Mouse (Mus musculus) C2C12 (cell line): ENCODE results near the gene Nrg3. TPM values are rescaled to one million over a fixed set of nuclear protein-coding genes. Genes with fewer than 3 reads are reported as not detected.

ENCODE experiments used
- H3K27me3 ChIP-seq: one replicate; pipeline ENCODE4 v1.6.1; 2011; ENCODE audit not compliant: control insufficient read depth, insufficient read depth, insufficient read length
- H3K36me3 ChIP-seq: one replicate; pipeline ENCODE4 v1.6.1; 2011; ENCODE audit not compliant: control insufficient read depth, insufficient read depth
- H3K4me3 ChIP-seq: one replicate; pipeline ENCODE4 v1.5.1; 2011; ENCODE audit warnings: mild to moderate bottlenecking, control low read depth; ENCODE audit not compliant: poor library complexity, insufficient read depth, severe bottlenecking
- H3K79me2 ChIP-seq: one replicate; pipeline ENCODE4 v1.6.1; 2011; ENCODE audit not compliant: control insufficient read depth, insufficient read depth
- H3K79me3 ChIP-seq: one replicate; pipeline ENCODE4 v1.6.1; 2011; ENCODE audit warnings: low read depth, control low read depth
- H3ac ChIP-seq: one replicate; pipeline ENCODE3; 2011; ENCODE audit warnings: low read depth; ENCODE audit not compliant: control insufficient read depth, insufficient read length
- CEBPB ChIP-seq: IDR thresholded peaks from one replicate; pipeline ENCODE4 v1.6.1; 2011; ENCODE audit warnings: low read depth, mild to moderate bottlenecking, control low read depth, moderate library complexity
- CTCF ChIP-seq: IDR thresholded peaks from one replicate; pipeline ENCODE4 v1.5.1; 2011; ENCODE audit not compliant: control insufficient read depth, insufficient read depth, insufficient read length
- FOSL1 ChIP-seq: IDR thresholded peaks from one replicate; pipeline ENCODE4 v1.8.0; 2011; ENCODE audit warnings: mild to moderate bottlenecking, low read length; ENCODE audit not compliant: poor library complexity, insufficient read depth, severe bottlenecking
- MAX ChIP-seq: IDR thresholded peaks from one replicate; pipeline ENCODE4 v1.6.1; 2011; ENCODE audit warnings: mild to moderate bottlenecking, control low read depth
- MYOD1 ChIP-seq: IDR thresholded peaks from one replicate; pipeline ENCODE4 v1.6.1; 2011; ENCODE audit warnings: low read depth; ENCODE audit not compliant: control insufficient read depth, insufficient read length
- MYOG ChIP-seq: IDR thresholded peaks from one replicate; pipeline ENCODE4 v1.6.1; 2011; ENCODE audit not compliant: control insufficient read depth, insufficient read length; ENCODE audit errors: extremely low read depth
- USF1 ChIP-seq: IDR thresholded peaks from one replicate; pipeline ENCODE4 v1.6.1; 2011; ENCODE audit warnings: low read depth, mild to moderate bottlenecking, control low read depth, moderate library complexity
- polyA plus RNA-seq: library from polyadenylated mRNA; unstranded; fragments of >200 nt; fragmentation: generic; extraction: Trizol; gene quantifications from one replicate; pipeline ENCODE4 v1.2.1, GENCODE M21; 2012; ENCODE audit warnings: missing spikeins

Nrg3 gene
- polyA plus RNA-seq, 1 experiment: not detected

DNA sequence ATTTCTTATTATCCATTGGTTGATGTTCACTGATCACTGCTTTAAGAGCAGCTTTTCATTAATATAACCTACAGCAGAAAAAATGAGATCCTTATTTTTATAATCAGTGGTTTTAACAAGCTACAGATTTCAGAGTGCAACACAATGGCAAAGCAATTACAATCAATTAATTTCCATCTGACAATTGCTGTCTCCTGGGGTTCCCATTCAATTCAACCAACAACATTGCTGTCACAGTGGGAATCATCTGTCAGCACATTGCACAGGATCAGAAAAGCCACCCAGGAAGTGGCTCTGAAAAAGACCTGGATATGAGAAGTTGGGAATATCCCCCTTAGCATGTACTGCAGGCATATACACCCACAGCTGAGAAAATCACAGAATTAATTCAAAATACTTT lies 458.8 kb downstream of the Nrg3 start:
- Histone ChIP-seq H3ac (no peak overlapping the region), H3K4me3 (no peak overlapping the region), H3K79me2 (no peaks in the 10 kb centered on the region), H3K27me3 (no peaks in the 10 kb centered on the region), H3K79me3 (no peaks in the 10 kb centered on the region), H3K36me3 (no peaks in the 10 kb centered on the region)
- TF ChIP-seq USF1 (no peak), MYOG (no peak), CEBPB (no peak), MAX (no peak), FOSL1 (no peak)

DNA sequence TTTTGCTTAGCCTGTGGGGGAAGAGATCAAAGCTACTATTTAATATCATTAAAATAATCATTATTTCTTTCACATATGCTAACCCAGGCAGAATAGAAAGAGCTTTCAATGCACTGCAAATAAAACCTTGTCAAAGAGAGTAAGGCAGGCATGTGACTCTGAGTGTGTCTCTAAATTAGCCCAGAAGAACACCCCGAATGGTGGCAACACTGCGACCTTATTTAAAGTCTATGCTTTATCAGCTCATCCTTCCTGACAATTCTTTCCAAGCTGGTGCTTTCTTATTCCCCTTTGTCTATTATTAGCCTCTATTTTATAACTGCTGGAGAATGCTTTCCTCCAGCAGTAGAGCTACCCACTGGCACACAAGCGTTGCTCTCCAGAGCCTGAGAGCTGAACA lies 475.0 kb downstream of the Nrg3 start:
- Histone ChIP-seq H3K27me3 (no peaks in the 10 kb centered on the region), H3K36me3 (no peaks in the 10 kb centered on the region), H3K79me2 (no peaks in the 10 kb centered on the region), H3K4me3 (no peak overlapping the region), H3K79me3 (no peaks in the 10 kb centered on the region), H3ac (no peak overlapping the region)
- TF ChIP-seq MAX (no peak), CEBPB (no peak), USF1 (no peak)

DNA sequence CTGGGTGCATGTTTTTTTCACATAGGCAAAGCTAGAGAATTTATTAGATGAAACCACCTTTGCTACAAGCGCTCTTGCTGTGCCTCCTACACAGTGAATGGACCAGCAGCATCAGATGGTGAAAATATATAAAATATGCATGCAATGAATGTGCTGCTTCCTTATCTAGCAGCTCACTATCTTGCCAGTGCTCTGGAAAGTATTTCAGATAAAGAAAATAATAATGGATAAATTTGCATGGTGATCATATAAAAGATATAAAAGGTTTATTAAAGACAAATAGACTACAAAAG lies 480.4 kb downstream of the Nrg3 start:
- no peak overlapping the region for H3K4me3 ChIP-seq
- TF ChIP-seq MAX (no peak), CTCF (no peak), USF1 (no peak), MYOG (no peak), CEBPB (no peak), FOSL1 (no peak), MYOD1 (no peak)
- no peaks in the 10 kb centered on the region for H3K27me3 ChIP-seq
- no peaks in the 10 kb centered on the region for H3K36me3 ChIP-seq
- H3K79me3 ChIP-seq: no peaks in the 10 kb centered on the region
- H3K79me2 ChIP-seq: no peaks in the 10 kb centered on the region
- no peak overlapping the region for H3ac ChIP-seq

DNA sequence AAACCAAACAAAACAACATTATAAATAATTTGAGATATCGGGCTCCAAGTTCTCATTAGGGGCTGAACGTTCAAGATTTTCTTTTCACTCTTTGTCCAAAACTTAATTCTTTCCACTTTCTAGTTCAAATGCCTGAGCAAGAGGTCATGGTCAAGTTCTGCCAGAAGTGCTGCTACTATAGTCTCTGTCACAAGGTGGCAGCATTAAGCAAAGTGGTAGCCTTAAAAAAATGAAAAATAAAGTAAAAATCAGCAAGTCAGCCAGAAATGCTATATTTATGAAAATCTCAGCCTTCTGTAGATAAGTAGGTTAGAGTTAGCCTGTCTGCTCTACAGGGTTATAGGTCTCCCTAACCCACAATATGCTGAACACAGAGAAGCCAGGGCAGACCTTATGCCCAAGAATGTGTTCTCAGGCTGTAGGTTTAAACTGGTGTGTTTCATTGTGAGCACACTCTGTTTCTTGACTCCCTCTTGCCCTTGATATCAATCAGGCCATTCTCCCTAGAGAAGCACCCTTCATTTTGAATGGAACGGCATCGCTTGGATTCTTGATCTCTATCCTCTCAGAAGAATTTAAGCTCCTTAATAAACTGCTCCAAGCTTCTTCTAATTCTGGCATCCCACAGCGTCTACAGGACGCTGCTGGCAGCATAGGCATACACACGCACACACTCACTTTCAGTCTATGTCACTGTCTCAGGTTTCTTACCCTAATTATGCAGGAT lies 480.9 kb downstream of the Nrg3 start:
- no peak for TF ChIP-seq MAX
- TF ChIP-seq MYOD1: no peak
- TF ChIP-seq FOSL1: no peak
- no peak for TF ChIP-seq MYOG
- TF ChIP-seq USF1: no peak
- TF ChIP-seq CEBPB: no peak
- TF ChIP-seq CTCF: no peak
- H3ac ChIP-seq: no peak overlapping the region
- H3K4me3 ChIP-seq: no peak overlapping the region

DNA sequence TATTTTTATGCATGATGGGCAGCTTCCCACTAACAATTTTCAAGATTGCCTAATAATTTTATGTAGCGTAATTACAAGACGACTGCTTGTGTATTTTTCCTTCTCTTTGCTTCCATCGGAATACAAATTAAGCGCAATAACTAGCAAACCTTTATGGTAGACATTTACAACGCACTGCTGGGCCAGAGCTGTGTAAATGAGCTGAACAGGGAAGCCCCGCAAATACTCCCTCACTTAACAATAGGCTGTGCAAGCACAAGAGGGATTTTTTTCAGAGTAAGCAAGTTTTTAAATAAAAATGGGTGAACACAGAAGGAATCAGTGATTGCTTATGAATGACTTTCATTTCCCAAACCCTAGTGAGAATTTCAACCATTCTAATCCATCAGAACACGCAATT lies 513.5 kb downstream of the Nrg3 start:
- H3K79me3 ChIP-seq: no peaks in the 10 kb centered on the region
- TF ChIP-seq USF1 (no peak), FOSL1 (no peak), CTCF (no peak), MYOD1 (no peak), CEBPB (no peak), MAX (no peak), MYOG (no peak)
- H3ac ChIP-seq: no peak overlapping the region
- no peaks in the 10 kb centered on the region for H3K79me2 ChIP-seq
- no peaks in the 10 kb centered on the region for H3K27me3 ChIP-seq
- no peak overlapping the region for H3K4me3 ChIP-seq
- H3K36me3 ChIP-seq: no peaks in the 10 kb centered on the region

More for the DNA sequence above, 480.9 kb downstream of the Nrg3 start:
- no peaks in the 10 kb centered on the region for H3K36me3 ChIP-seq
- no peaks in the 10 kb centered on the region for H3K79me3 ChIP-seq
- H3K27me3 ChIP-seq: no peaks in the 10 kb centered on the region
- H3K79me2 ChIP-seq: no peaks in the 10 kb centered on the region

DNA sequence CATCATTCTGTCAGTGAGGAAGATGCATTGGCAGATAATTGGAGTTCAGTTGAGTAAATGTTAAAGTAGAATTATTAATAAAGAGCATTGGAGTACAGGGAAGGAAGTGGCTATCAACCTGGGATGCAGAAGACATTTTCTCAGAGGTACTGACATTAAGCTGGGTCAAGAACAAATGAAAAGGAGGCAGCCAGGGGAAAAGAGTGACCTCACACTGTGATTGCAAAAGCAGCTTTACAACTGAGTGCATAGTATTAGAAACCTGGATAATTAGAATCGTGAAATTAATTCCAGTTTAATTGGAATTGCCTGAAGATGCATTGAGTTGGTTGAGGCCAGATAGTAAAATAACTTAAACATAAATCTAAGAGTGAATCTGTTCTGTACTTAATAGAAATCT lies 535.4 kb downstream of the Nrg3 start:
- Histone ChIP-seq H3ac (no peak overlapping the region), H3K79me3 (no peaks in the 10 kb centered on the region), H3K27me3 (no peaks in the 10 kb centered on the region)

More for the DNA sequence above, 535.4 kb downstream of the Nrg3 start:
- Histone ChIP-seq H3K4me3 (no peak overlapping the region), H3K79me2 (no peaks in the 10 kb centered on the region), H3K36me3 (no peaks in the 10 kb centered on the region)
- TF ChIP-seq FOSL1 (no peak), USF1 (no peak), MAX (no peak), MYOG (no peak), CEBPB (no peak), CTCF (no peak), MYOD1 (no peak)
